Mouse (Mus musculus) skeletal muscle tissue, adult 2 months (tissue): Measurements from ENCODE around the gene Slc26a10.

ENCODE experiments used
- DNase-seq: peaks from one replicate; pipeline ENCODE4 v3.0.0-alpha.2; 2012; ENCODE audit warnings: low read depth, low spot score

The Slc26a10 gene

DNA sequence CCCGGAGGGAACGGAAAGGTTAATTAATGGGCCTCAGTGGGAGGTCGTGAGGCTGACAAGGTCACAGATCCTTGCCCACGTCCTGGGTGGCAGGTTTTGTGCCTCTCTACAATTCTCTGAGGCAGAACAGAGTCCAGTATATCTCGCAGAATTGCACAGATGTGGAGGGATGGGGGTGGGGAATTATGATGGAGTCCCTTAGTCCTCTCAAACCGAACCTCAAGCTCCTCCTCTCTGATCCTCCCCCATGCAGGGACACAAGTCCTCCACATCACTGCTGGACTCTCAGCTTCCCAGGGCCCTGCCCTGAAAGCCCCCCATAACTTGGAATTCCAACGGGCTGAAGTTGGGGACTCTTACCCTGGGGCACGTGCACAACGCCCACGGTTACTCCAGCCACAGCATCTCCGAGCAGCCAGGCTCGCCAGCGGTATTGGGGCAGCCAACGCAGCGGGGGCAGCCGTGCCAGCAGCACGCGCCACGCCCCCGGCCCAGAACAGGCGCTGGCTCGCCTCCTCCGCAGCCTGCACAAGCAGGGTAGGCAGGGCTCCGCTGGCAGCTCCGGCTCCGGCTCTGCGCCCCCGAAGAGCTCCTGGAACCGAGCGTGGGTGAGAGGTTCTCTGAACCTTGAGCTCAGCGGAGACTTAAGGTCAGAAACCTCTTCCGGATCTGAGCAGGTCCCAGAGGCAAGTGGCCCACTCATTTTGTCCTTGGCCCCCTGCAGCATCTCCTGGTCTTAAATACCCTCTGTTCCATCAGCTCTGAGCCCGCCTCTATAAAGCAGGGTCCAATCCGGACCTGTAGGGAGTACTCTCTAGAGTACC lies at the start of gene Slc26a10:
Slc26a10 (minus strand) TSS at position 775 of the 824 bp plus-strand sequence.
- no peak for DNase-seq

DNA sequence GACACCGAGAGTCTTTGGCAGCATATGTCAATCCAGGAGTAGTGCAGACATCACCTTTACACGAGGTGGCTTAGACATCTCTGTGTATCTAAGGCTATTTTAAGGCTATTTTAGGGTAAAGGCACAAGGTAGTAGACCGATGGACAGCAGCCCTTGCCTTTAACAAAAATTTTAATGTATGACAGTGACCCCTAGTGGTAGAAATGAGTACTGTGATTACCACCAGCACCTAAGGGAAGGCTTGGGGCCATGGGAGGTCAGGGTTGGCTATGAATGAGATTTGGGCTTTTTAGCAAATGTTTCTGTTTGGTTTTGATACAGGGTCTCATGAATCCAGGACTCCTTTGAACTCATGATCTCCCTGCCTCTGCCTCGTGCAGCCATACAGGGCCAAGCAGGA lies 48.5 kb upstream of the Slc26a10 start:
- peak; percentile 53 for DNase-seq

DNA sequence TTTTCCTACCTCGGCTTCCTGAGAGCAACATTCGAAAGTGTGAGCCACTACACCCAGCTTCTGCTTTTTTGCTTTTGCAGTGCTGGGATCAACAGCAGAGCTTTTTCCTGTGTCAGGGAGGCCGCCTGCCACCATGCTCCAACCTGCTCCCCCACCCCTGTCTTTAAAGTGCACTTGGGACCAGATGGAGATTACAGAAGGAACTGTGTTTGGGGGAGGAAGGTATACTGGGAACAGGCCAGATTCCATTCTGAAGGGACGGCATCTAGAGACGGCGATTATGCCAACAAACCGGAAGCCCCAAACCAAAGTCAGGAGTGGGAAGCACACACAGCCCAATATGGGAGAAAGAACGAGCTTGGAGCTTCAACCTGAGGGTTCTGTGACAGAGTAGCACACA lies 46.7 kb upstream of the Slc26a10 start:
- DNase-seq, result no peak

DNA sequence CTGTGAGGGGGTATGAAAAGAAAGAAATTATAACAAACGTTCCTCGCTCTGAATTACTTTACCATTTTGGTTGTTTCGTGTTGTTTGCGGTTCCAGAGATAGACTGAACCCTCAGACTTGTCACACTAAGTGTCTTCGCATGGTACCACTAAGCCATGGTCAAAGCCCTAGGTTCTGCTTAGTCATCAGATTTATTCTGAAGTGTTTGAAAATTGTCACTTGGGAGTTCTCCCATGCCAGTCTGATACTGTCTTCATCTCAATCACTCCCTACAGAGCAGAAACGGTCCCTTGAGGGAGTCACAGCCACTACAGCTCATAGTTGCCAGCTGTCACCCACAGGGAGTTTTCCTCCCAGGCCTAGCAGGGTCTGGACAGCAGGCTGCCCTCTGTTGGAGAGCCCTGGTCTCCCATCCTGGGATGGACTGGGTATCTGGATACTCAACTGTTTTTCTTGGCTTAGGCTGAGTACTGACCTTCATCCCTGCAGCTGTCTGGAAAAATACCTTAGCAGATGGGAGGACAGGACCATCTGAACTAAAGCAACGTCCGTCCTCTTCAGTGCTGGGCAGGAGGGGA lies 46.0 kb upstream of the Slc26a10 start:
- DNase-seq, result no peak

DNA sequence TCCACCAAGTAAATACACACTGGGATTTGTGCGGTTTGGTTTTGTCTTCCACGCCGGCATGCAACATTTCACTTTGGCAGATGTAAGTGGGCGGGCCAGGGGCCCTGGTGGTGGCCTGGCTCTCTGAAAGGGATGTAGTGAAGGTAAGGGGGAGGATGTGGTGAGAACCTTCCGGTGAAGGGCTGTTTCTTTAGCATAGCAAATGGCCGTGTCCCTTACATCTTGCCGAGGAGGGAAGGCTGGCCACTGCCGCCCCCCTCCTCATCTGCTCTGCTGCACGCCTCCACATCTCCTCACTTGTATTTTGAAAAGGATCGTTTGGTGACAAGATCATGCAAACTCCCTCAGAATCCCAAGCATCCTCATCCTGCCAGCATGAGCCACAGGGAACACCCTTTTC lies 45.3 kb upstream of the Slc26a10 start:
- no peak for DNase-seq

DNA sequence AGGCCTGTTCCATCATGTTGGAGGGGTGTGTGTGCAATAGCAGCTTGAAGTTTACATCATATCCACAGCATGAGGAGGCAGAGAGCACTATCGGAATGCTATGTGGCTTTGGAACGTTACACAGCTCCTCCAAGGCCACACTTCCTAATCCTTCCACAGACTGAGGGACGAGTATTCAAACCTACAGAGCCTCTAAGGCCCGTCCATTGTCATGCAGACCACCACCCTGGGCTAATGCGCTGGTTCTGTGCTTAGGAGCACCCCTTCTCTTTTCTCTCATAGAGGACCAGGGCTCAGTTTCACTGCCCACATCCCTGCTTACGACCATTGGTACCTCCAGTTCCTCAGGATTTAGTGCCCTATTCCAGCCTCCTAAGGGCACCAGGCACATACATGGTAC lies 44.8 kb upstream of the Slc26a10 start:
- no peak for DNase-seq

DNA sequence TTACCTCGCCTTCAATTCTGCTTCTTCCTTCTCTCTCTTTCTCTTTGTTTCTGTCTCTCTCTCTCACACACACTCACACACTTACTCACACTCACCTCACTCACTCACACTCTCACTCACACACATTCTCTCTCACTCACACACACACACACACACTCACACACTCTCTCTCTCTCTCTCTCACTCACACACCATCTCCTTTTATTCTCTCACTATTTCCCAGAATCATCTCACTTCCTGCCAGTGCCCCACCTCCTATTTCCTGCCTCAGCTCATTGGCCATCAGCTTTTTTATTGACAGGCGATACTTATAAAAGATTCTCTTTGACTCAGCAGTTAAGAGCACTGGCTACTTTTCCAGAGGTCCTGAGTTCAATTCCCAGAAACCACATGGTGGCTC lies 37.9 kb upstream of the Slc26a10 start:
- DNase-seq, result no peak

DNA sequence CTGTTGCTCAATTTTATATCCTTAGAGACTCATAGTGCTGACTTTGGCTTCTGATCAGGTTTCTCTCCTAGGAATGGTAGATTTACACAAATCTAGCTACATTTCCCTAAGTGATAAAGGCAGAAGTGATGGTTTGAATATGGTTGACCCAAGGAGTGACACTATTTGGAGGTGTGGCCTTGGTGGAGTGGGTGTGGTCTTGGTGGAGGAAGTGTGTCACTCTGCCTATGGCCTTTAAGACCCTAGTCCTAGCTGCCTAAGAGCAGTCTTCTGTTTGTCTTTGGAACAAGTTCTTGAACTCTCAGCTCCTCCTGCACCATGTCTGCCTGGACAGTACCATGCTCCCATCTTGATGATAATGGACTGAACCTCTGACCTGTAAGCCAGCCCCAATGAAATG lies 36.7 kb upstream of the Slc26a10 start:
- DNase-seq, result no peak

DNA sequence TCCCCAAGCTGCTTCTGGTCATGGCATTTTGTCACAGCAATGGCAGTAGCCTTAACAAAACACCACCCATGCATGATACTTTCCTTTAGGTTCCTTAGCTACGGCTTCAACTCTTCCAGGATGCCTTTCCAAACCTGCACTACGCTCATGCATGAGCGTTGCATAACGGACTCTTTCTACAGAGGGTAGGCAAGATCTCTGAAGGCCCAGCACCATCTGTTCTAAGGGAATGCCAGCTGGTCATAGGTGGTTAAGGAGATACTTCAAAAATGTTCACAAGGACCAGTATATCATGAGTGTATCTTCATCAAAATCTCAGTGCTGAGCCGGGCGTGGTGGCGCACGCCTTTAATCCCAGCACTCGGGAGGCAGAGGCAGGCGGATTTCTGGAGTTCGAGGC lies 36.0 kb upstream of the Slc26a10 start:
- no peak for DNase-seq

DNA sequence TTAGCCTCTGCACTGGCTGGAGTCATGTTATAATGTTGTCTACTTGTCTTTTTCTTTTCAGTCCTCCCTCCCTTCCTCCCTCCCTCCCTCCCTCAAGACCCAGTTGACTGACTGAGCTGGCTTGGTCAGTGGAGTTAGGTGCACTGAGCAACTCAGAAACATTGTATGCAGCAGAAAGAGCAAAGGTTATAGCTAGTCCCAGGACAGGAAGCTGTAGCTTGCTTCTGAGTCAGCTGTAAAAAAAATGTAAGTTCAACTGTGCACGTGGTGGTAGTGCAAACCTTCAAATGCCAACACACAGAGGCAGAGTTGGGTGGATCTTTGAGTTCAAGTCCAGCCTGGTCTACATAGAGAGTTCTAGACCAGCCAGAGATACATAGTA lies 34.0 kb upstream of the Slc26a10 start:
- no peak for DNase-seq

DNA sequence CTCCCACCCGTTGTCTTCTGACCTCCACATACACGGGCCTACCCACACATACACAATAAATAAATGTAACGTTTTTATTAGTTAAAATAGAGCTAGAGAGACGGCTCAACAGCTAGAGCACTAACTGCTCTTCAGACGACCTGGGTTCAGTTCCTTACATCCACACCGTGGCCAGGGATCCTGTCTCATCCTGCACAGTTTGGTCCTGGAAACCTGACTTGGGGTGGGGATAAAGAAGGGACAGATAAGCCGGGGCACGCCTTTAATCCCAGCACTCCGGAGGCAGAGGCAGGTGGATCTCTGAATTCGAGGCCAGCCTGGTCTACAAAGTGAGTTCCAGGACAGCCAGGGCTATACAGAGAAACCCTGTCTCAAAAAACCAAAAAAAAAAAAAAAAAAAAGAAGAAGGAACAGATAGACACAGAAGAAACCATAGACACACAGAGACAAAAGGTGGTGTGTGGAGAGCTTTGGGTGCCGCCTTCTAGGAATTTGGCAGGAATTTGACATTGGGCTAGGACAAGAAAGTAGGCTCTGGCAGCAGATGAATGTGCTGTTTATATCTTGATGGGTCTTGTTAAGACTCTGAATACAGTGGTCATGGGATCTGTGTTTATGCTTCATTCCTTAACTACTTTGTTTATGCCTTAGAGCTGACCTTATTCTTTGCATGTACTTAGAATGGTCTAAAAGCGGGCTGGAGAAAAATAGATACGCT lies 33.4 kb upstream of the Slc26a10 start:
- no peak for DNase-seq

DNA sequence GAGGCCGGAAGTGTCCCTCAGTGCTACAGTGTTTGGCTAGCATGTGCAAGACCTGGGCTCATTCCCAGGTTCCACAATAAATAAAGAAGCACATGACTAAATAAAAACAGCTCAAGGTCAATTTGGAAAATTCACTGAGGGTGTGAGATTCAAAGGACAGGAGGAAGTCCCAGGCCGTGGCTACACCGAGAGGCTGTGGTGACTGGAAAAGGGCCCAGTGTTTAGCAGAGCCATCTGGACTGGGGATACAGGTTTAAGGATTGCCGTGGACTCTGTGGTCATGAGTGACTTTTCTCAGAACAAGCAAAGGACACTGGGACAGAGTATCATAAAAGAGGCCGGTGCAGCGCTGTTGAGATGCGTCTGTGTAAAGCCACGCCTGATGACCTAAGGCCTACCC lies 32.8 kb upstream of the Slc26a10 start:
- no peak for DNase-seq

DNA sequence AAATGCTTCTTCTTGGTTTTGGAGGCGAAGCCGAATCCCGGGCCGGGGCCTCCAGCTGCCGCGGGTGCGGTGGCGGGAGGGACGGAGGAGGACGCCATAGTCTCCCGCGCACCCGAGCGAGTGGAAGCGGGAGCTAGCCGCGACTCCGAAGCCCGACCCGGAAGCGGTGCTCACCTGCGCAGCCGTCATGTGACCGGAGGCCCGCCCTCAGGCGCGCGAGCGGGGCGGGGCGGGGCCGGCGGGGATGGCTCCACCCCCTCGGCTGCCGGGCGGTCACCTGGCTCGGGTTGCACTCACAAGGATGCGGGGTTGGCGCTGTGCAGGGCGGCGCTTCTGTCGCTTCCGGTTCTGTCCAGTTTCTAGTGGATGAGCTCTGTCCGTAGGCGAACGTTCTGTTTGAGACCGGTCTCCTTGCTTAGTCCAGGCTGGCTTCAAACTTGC lies 31.0 kb upstream of the Slc26a10 start, which contains the start of gene Pip4k2c:
Pip4k2c (minus strand) TSS at position 172 of the 441 bp plus-strand sequence.
- peak; percentile 75 for DNase-seq

DNA sequence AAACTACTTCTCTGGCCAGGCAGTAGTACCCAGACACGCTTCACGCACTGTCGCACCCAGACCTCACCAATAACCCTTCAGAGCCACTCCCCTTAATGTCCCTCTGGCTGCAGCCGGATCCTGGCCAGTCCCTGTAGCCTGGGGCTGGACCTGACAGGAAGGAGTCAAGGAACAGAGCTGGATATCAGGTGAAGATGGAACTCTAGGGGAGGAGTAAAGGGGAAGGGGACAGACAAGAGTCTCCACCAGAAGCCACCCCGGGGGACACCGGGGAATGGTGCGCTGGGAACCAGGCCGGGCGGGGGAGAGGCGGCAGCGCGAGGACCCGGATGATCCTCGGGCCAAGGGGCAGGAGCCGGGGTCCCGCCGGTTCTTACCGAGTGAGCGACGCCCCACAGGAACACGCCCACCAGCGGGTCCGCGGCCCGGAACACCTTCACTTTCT lies 30.5 kb upstream of the Slc26a10 start:
- DNase-seq, result no peak

DNA sequence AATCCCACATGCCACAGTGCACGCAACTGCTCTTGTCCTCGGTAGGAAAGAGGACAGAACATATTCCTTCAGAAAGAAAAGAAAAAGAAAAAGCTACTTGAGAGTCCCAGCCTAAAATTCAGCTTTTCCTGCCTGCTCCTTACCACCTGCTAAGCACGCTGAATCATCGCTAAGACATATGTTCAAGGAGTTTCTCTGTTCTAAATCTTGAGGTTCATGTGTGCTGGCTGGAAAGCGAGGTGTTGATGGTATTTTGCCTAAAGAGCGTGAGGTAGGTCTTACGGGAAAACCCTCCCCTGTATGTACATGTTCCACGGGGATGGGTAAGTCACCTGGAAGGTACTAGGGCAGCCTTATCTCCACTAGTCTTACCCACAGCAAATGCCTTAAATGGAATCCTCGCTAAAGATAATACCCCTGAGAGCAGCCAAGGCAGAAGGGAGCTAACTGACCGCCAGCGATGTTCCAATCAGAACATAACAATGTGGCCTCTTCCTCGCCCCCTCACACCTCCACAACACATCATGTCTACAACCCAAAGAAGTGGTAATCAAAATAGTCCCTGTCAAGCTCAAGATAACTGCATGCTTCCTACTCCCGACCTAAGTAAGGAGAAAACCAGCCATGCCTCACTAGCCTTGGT lies 29.6 kb upstream of the Slc26a10 start:
- DNase-seq, result no peak

DNA sequence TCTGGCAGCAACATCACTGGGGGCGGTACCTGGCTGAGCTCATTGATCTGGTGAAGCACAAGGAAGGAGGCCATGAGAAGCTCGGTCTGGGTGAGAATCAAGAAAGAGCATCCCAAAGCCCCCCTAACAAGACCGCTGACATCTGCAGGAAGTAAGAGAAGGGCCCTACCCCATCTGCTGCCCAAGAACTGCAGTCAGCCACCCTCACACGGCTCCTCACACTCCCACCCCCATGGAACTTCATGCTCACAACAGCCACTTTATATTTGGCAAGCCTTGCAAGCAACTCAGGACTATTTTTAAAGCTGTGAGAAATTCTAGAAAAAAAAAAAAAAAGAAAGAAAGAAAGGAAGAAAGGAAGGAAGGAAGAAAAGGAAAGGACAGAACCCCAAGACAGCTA lies 28.5 kb upstream of the Slc26a10 start:
- no peak for DNase-seq

DNA sequence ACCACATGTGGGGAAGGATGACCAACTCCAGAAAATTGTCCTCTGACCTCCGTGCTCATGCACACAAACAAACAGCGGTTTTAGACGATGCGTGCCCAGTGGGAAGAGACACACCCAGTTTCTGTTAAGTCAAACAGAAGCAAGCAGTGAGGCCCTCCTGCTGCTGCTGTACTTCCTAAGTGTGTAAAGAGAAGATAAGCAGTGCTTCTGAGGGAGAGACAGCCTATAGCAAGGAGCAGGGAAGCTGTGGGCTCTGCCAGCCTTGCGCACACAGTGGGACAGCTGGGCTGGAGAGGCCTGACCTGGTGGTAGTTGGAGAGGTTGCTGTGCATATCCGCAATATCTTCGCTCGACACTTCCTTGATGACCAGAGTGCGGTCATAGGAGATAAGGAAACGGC lies 24.9 kb upstream of the Slc26a10 start:
- no peak for DNase-seq

DNA sequence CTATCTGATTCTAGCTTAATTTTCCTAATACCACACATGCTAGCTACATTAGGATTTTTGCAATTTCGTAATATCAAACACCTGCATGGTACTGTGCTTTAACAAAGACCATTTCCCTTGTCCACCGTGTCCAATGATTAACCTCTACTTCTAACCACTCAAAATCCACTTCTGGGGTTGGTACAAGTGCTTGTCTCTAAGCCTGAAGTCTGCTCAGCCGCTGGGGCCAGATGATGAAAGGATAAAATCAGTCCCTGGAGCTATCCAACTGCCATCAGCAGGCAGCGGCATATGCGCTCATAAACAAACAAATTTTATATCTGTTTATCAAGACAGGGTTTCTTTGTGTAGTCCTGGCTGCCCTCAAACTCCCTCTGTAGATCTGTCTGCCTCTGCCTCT lies 24.1 kb upstream of the Slc26a10 start:
- no peak for DNase-seq

DNA sequence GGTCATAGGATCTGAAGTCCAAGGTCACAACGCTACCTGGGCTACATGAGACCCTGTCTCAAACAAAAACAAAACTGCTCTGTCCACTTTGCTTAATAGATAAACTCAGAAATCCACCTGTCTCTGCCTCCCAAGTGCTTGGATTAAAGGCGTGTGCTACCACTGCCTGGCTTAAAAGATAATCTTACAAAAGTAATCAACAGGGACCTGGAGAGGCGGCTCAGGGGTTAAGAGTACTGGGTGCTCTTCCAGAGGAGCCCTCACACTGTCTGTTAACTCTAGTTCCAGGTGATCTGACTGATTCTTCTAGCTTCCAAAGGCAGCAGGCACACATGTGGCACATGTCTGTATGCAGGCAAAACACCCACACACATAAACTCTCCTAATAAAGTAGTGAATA lies 22.7 kb upstream of the Slc26a10 start:
- no peak for DNase-seq

DNA sequence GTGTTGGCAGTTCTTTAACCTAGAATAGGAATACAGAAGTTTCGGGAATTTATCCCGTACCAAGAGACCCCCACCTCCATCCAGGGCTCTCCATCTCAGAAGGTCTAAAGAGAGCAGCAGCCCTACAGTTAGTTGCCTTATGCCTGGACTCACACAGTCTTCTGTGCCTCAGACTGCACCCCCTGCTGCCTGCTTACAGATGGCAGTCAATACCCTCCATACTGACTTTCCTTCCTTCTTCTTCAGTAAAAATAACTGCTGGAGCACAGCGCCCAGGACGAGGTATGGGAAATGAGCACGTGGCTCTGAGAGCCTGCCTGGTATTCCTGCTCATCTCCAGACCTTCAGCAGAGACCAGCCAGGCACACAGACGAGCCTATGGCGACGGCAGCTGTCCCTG lies 19.8 kb upstream of the Slc26a10 start:
- no peak for DNase-seq

DNA sequence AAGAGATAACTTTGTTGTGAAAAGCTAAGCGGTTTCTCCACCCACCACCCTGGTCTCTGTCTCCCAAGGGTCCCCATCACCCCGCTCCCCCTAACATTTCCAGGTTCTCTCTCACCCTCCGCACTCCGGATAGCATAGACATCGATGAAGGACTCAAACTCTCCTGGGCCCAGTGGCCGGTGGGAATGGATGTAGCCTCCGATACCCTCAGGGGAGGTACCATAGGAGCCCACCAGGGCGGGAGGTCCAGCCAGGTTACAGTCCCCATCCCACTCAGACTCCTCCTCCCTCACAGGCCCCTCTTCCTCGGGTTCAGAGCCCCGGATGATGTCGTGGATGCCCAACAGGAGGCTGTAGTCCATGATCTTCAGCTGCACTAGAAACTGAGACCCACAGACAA lies 19.0 kb upstream of the Slc26a10 start:
- DNase-seq, result no peak

DNA sequence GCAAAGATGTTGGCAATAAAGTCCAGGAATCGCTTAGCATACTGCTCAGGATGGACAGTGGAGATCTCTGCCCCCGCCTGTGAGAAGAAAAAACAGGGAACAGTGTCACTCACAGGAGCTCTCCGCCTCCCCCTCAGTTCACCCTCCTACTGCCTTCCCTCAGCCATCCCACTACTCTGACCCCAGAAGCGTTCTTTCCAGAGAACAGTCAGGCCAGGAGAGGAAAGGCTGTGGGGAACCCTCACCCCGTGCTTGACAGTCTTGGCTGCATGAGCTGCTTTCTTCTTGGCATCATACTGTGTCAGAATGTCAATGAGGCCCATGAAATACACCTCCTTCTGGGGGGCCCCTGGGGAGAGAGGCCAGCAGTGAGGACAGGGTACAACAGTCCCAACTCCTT lies 18.6 kb upstream of the Slc26a10 start:
- no peak for DNase-seq
